Mouse (Mus musculus) testis, adult 2 months (tissue): ENCODE results near the gene Stx2. TPM values are rescaled to one million over a fixed set of nuclear protein-coding genes. Genes with fewer than 3 reads are reported as not detected.

ENCODE experiments used
- H3K27ac ChIP-seq: fragments of 200-500 bp; 2 replicates; pipeline ENCODE4 v1.5.1; 2012; ENCODE audit warnings: low read depth, low read length; ENCODE audit not compliant: control insufficient read depth, insufficient read depth
- H3K27me3 ChIP-seq: fragments of 200-500 bp; 2 replicates; pipeline ENCODE4 v1.6.1; 2012; ENCODE audit warnings: mild to moderate bottlenecking, low read length, moderate library complexity; ENCODE audit not compliant: control insufficient read depth, insufficient read depth
- H3K36me3 ChIP-seq: fragments of 200-500 bp; 2 replicates; pipeline ENCODE4 v1.6.1; 2012; ENCODE audit warnings: mild to moderate bottlenecking, low read length; ENCODE audit not compliant: control insufficient read depth, insufficient read depth
- H3K4me1 ChIP-seq: fragments of 200-500 bp; 2 replicates; pipeline ENCODE4 v1.6.1; 2012; ENCODE audit warnings: low read length; ENCODE audit not compliant: control insufficient read depth, insufficient read depth
- H3K4me3 ChIP-seq: fragments of 200-500 bp; 2 replicates; pipeline ENCODE4 v1.5.1; 2012; ENCODE audit warnings: low read depth, mild to moderate bottlenecking, low read length, moderate library complexity, mixed read lengths; ENCODE audit not compliant: control insufficient read depth
- CTCF ChIP-seq: fragments of 200-500 bp; IDR thresholded peaks from 2 replicates; pipeline ENCODE4 v1.5.1; 2012; ENCODE audit warnings: low read depth, mild to moderate bottlenecking, inconsistent platforms, low read length, moderate library complexity; ENCODE audit not compliant: control insufficient read depth, insufficient read depth, insufficient replicate concordance
- POLR2A ChIP-seq: fragments of 200-500 bp; IDR thresholded peaks from 2 replicates; pipeline ENCODE4 v1.6.1; 2012; ENCODE audit warnings: low read depth, mild to moderate bottlenecking, inconsistent platforms, low read length, moderate library complexity; ENCODE audit not compliant: control insufficient read depth
- polyA plus RNA-seq: library from polyadenylated mRNA; depleted of rRNA; stranded (reverse); fragments of >200 nt; gene quantifications from 2 replicates; pipeline ENCODE4 v1.2.3, GENCODE M21; 2012

The Stx2 gene
- polyA plus RNA-seq, 1 experiment, result 52.4 TPM

DNA sequence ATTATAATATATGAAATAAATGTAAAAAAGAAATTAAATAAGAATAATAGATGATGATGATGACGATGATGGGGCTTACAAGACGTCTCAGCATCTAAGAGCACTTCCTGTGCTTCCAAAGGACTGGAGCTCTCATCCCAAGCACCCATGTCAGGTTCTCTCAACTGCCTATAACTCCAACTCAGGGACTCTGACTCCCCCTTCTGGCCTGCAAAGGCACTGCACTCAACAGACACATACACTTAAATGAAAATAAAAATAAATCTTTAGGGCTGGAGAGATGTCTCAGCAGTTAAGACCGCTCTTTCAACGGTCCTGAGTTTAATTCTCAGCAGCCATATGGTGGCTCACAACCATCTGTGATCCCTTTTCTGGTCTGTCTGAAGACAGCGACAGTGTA, 28.3 kb upstream of the Stx2 start:
- TF ChIP-seq POLR2A, result no peak
- peak; percentile 33; the same call in 1 of the 2 replicates for TF ChIP-seq CTCF
- no peaks in the 10 kb centered on the region for H3K4me1 ChIP-seq
- H3K27ac ChIP-seq, result no peak overlapping the region
- no peaks in the 10 kb centered on the region for H3K27me3 ChIP-seq
- no peaks in the 10 kb centered on the region for H3K36me3 ChIP-seq
- no peak overlapping the region for H3K4me3 ChIP-seq

DNA sequence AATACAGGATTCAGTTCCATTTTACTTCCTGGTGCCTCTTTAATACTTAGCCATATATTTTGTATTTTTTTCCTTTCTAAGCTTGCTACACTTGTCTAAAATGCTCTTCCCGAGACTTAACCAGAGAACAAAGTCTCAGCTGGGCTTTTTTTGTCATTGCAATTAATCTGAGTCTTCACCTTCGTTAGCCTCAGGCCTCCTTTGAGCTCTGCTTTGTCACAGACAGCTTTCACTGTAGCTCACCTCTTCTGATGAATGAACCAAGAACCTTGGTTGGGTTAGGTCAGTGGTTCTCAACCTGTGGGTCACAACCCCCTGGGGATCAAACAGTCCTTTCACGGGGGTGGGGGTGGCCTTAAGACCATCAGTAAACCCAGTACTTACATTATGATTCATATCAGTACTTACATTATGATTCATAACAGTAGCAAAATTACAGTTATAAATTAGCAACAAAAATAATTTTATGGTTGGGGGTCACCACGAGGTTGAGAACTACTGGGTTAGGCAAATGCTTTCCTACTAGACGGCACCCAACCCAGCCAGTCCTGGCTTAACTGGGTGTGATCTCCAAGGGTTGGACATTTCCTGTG, 20.9 kb upstream of the Stx2 start:
- TF ChIP-seq POLR2A (no peak), CTCF (no peak)
- H3K27ac ChIP-seq, result no peak overlapping the region
- H3K4me1 ChIP-seq, result no peaks in the 10 kb centered on the region
- no peaks in the 10 kb centered on the region for H3K27me3 ChIP-seq
- no peaks in the 10 kb centered on the region for H3K36me3 ChIP-seq
- H3K4me3 ChIP-seq, result no peak overlapping the region

DNA sequence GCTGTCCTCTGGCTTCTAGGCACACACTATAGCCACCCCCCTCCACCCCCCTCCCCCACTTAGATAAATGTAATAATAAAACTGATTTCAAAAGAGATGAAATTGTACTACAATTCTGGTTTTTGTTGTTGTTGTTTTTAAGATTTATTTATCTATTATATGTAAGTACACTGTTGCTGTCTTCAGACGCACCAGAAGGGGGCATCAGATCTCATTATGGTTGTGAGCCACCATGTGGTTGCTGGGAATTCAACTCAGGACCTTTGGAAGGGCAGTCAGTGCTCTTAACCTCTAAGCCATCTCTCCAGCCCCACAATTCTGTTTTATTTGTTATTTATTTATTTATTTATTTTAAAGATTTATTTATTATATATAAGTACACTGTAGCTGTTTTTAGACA, 18.3 kb upstream of the Stx2 start:
- no peaks in the 10 kb centered on the region; the same call in 1 of the 2 replicates for H3K36me3 ChIP-seq

GRCm38 (mm10) chr5:129026171-129026570, 17.8 kb upstream of the Stx2 start:
- no peak overlapping the region for H3K4me3 ChIP-seq
- TF ChIP-seq CTCF (no peak), POLR2A (no peak)
- H3K27ac ChIP-seq, result no peak overlapping the region
- no peaks in the 10 kb centered on the region; the same call in 1 of the 2 replicates for H3K36me3 ChIP-seq
- no peaks in the 10 kb centered on the region for H3K4me1 ChIP-seq
- no peaks in the 10 kb centered on the region for H3K27me3 ChIP-seq

More for the DNA sequence above, 18.3 kb upstream of the Stx2 start:
- H3K4me3 ChIP-seq, result no peak overlapping the region
- no peak overlapping the region for H3K27ac ChIP-seq
- TF ChIP-seq POLR2A (no peak), CTCF (no peak)
- no peaks in the 10 kb centered on the region for H3K27me3 ChIP-seq
- no peaks in the 10 kb centered on the region for H3K4me1 ChIP-seq

GRCm38 (mm10) chr5:129025725-129026124, 17.4 kb upstream of the Stx2 start:
- TF ChIP-seq CTCF, result no peak
- no peak for TF ChIP-seq POLR2A
- Histone ChIP-seq H3K27ac (no peak overlapping the region), H3K36me3 (no peaks in the 10 kb centered on the region; the same call in 1 of the 2 replicates), H3K4me3 (no peak overlapping the region), H3K4me1 (no peaks in the 10 kb centered on the region), H3K27me3 (no peaks in the 10 kb centered on the region)

GRCm38 (mm10) chr5:129025048-129025447, 16.7 kb upstream of the Stx2 start:
- no peaks in the 10 kb centered on the region; the same call in 1 of the 2 replicates for H3K36me3 ChIP-seq

DNA sequence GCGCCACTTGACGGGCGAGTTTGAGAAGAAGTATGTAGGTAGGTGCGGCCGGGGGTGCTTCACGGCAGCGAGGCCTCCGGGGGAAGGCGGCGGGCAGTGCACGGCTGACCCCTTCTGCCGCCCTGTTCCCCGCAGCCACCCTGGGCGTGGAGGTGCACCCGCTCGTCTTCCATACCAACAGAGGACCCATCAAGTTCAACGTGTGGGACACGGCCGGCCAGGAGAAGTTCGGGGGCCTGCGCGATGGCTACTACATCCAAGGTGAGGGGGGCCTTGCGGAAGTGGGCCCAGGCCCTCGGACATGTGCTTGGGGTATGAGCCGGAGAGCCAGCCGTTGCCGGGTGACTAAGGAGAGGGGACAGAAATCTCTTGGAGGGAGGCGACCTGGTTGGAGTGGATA, 12.4 kb upstream of the Stx2 start:
- H3K36me3 ChIP-seq, result no peaks in the 10 kb centered on the region; the same call in 1 of the 2 replicates
- peak overlapping the region; percentile 95 for H3K27ac ChIP-seq
- H3K4me1 ChIP-seq, result peaks cover 5% of the 10 kb centered on the region
- no peaks in the 10 kb centered on the region for H3K27me3 ChIP-seq
- H3K4me3 ChIP-seq, result peak overlapping the region; percentile 89
- TF ChIP-seq POLR2A, result no peak
- no peak for TF ChIP-seq CTCF

More at GRCm38 (mm10) chr5:129025048-129025447, 16.7 kb upstream of the Stx2 start:
- TF ChIP-seq CTCF (no peak), POLR2A (no peak)
- H3K4me3 ChIP-seq, result no peak overlapping the region
- no peaks in the 10 kb centered on the region for H3K4me1 ChIP-seq
- no peak overlapping the region for H3K27ac ChIP-seq
- H3K27me3 ChIP-seq, result no peaks in the 10 kb centered on the region
